ENCODE assay signal across 11 mouse cellular contexts in genomic region chr17:43190016-43190415, GRCm38 (mm10).
"Had no signal": no experiment of that assay in that cellular context is flagged by ENCODE, and none has a peak within 500 bp of the region (broad histone marks: within the 10 kb centered on the region; RNA-seq: fewer than 3 reads in every experiment).

No protein-coding gene starts in this region.

- H3K9ac ChIP-seq: kidney, embryonic 15.5 days; liver, embryonic 15.5 days; midbrain, embryonic 13.5 days; neural tube, embryonic 15.5 days had no signal

- H3K27me3 ChIP-seq: kidney, embryonic 15.5 days; liver, embryonic 15.5 days; midbrain, embryonic 13.5 days; neural tube, embryonic 15.5 days had no signal

- H3K27ac ChIP-seq: kidney, embryonic 15.5 days; left cerebral cortex, adult 2 months; limb, embryonic 10.5 days; liver, embryonic 15.5 days; macrophage; midbrain, embryonic 13.5 days; neural tube, embryonic 15.5 days had no signal

- DNase-seq: kidney, postnatal 14 days; thymus, postnatal 4 days had no signal

- H3K4me3 ChIP-seq: kidney, embryonic 15.5 days; left cerebral cortex, adult 2 months; limb, embryonic 10.5 days; liver, embryonic 15.5 days; midbrain, embryonic 13.5 days; neural tube, embryonic 15.5 days had no signal

- H3K9me3 ChIP-seq: kidney, embryonic 15.5 days; limb, embryonic 10.5 days; liver, embryonic 15.5 days; midbrain, embryonic 13.5 days; neural tube, embryonic 15.5 days had no signal

- H3K4me1 ChIP-seq: kidney, embryonic 15.5 days; limb, embryonic 10.5 days; liver, embryonic 15.5 days; midbrain, embryonic 13.5 days; neural tube, embryonic 15.5 days had no signal

- H3K36me3 ChIP-seq: kidney, embryonic 15.5 days; limb, embryonic 10.5 days; liver, embryonic 15.5 days; midbrain, embryonic 13.5 days; neural tube, embryonic 15.5 days had no signal

- H3K4me2 ChIP-seq: kidney, embryonic 15.5 days; liver, embryonic 11.5 days; liver, embryonic 15.5 days; midbrain, embryonic 13.5 days; neural tube, embryonic 15.5 days had no signal

- ATAC-seq: intestine, embryonic 16.5 days; midbrain, embryonic 13.5 days had no signal
